Mouse (Mus musculus) gastrocnemius, adult 2 months (tissue): Measurements from ENCODE around the gene Slc25a26. TPM values are rescaled to one million over a fixed set of nuclear protein-coding genes. Genes with fewer than 3 reads are reported as not detected.
A peak's percentile ranks its signal among the peaks of the same experiment; 100 is the strongest.

Experiments used
- DNase-seq: peaks from one replicate; pipeline ENCODE4 v3.0.0; 2022
- H3K27ac ChIP-seq: fragments of 200-600 bp; 2 replicates; pipeline ENCODE4 v1.8.1; 2022; ENCODE audit warnings: mild to moderate bottlenecking
- H3K4me3 ChIP-seq: fragments of 200-600 bp; 2 replicates; pipeline ENCODE4 v1.8.1; 2022; ENCODE audit warnings: mild to moderate bottlenecking, moderate library complexity
- CTCF ChIP-seq: fragments of 200-600 bp; IDR thresholded peaks from 2 replicates; pipeline ENCODE4 v1.8.1; 2022; ENCODE audit warnings: antibody characterized with exemption, mild to moderate bottlenecking, moderate library complexity
- intact Hi-C: fragments of 180-260 bp; cut with DNase I; formaldehyde crosslinking; loops from one replicate; pipeline ENCODE4 v1.15.1; 2025
- total RNA-seq, 2 experiments: library from RNA; stranded (reverse); gene quantifications; 2 replicates each; pipeline ENCODE4 v1.2.3; 2021

Gene Slc25a26
- total RNA-seq, 2 experiments from 2014 or later, result 16.5 to 17.7 TPM

DNA sequence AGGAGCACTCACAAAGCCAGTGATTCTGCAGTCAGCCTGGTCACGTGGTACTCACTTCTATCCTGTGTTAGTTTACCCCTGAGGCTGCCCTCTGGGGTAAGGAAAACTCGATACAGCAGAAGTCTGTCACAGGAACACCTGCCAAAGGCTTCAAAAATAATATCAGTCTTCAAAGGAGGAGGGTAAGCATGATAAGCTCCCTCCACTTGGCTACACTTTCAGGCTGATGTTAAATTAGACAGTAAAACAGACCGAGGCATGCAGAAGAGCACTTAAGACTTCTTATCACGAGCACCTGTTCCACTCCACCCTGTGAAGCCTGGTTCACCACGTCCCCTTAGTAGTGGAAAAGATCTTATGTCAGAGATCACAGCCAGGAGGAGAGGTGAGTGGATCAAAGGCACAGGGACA lies 136.9 kb downstream of the Slc25a26 start:
- H3K4me3 ChIP-seq, result no peak overlapping the region
- TF ChIP-seq CTCF, result no peak
- DNase-seq, result no peak
- intact Hi-C loops, result no loop called here
- H3K27ac ChIP-seq, result peak overlapping the region; percentile 75

- TF ChIP-seq CTCF, result no peak
- intact Hi-C loops, result no loop called here
- no peak overlapping the region for H3K4me3 ChIP-seq
- H3K27ac ChIP-seq, result peak overlapping the region; percentile 75
- peak; percentile 68 for DNase-seq
These were observed 140.2 kb downstream of the Slc25a26 start for GRCm38 (mm10) chr6:94640297-94640696.

- intact Hi-C loops, result no loop called here
- Histone ChIP-seq H3K4me3 (no peak overlapping the region), H3K27ac (peak overlapping the region; percentile 28; the same call in 1 of the 2 replicates)
- TF ChIP-seq CTCF, result no peak
- no peak for DNase-seq
These were observed 141.9 kb downstream of the Slc25a26 start for GRCm38 (mm10) chr6:94642048-94642447.

GRCm38 (mm10) chr6:94643989-94644388 lies 143.9 kb downstream of the Slc25a26 start:
- no peak for TF ChIP-seq CTCF
- intact Hi-C loops, result no loop called here
- H3K4me3 ChIP-seq, result no peak overlapping the region
- DNase-seq, result no peak
- H3K27ac ChIP-seq, result peak overlapping the region; percentile 90

- no peak for DNase-seq
- no peak for TF ChIP-seq CTCF
- H3K27ac ChIP-seq, result peak overlapping the region; percentile 90
- no peak overlapping the region for H3K4me3 ChIP-seq
- intact Hi-C loops, result no loop called here
These were observed 144.5 kb downstream of the Slc25a26 start for GRCm38 (mm10) chr6:94644641-94645040.

GRCm38 (mm10) chr6:94645723-94646122 lies 145.6 kb downstream of the Slc25a26 start:
- Histone ChIP-seq H3K27ac (peak overlapping the region; percentile 90), H3K4me3 (no peak overlapping the region)
- no peak for DNase-seq
- TF ChIP-seq CTCF, result no peak
- intact Hi-C loops, result no loop called here

- H3K27ac ChIP-seq, result peak overlapping the region; percentile 90
- no peak for DNase-seq
- H3K4me3 ChIP-seq, result no peak overlapping the region
- no peak for TF ChIP-seq CTCF
- intact Hi-C loops, result no loop called here
These were observed 146.2 kb downstream of the Slc25a26 start for GRCm38 (mm10) chr6:94646274-94646863.

- TF ChIP-seq CTCF, result no peak
- Histone ChIP-seq H3K4me3 (no peak overlapping the region), H3K27ac (peak overlapping the region; percentile 90)
- intact Hi-C loops, result no loop called here
- DNase-seq, result no peak
These were observed 146.8 kb downstream of the Slc25a26 start for GRCm38 (mm10) chr6:94646902-94647301.

- H3K27ac ChIP-seq, result peak overlapping the region; percentile 90
- intact Hi-C loops, result no loop called here
These were observed 147.7 kb downstream of the Slc25a26 start for GRCm38 (mm10) chr6:94647574-94648430.

DNA sequence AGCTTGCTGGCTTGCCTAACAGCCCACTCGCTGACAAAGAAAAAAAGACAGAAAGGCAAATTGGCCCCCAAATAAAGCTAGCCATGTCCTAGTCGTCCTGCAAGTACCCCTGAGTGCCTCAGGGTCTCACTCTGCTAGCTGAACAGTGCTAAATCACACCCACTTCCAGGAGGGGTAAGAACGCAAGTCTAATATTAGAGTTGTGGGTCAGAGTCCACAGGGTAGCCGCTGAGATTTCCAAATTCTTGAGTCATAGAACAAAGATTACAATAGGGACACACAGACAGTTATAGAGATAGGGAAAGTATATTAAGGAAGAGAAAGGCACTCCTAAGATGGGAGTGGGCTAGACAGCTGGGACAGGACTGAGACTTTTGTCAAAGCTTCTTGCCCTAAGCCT lies 148.4 kb downstream of the Slc25a26 start:
- TF ChIP-seq CTCF, result no peak

More at GRCm38 (mm10) chr6:94647574-94648430, 147.7 kb downstream of the Slc25a26 start:
- no peak for TF ChIP-seq CTCF
- peak; percentile 90 for DNase-seq
- peak overlapping the region; percentile 45 for H3K4me3 ChIP-seq

GRCm38 (mm10) chr6:94649637-94650036 lies 149.5 kb downstream of the Slc25a26 start:
- intact Hi-C loops, result no loop called here
- Histone ChIP-seq H3K4me3 (no peak overlapping the region), H3K27ac (peak overlapping the region; percentile 90)
- TF ChIP-seq CTCF, result no peak
- no peak for DNase-seq

More for the DNA sequence above, 148.4 kb downstream of the Slc25a26 start:
- intact Hi-C loops, result no loop called here
- no peak for DNase-seq
- Histone ChIP-seq H3K27ac (peak overlapping the region; percentile 90), H3K4me3 (peak overlapping the region; percentile 45)

DNA sequence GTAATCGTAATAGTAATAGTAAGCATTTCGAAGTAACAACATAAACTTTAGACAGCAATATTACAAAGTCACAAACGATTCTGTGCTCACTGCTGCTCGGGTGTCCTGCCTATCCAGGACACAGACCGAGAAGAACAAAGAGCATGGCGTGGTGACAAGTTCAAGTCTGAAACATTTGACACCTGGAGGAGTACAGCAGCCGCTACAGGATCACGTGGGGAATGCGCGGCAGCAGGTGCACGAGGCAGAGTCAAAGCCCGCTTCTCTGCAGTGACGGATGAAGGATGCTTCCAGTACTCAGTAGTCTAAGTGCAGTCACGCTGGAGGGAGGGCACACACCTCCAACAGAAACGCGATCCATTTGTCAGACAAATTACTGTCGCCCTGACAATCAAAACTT lies 151.4 kb downstream of the Slc25a26 start:
- Histone ChIP-seq H3K27ac (no peak overlapping the region), H3K4me3 (no peak overlapping the region)
- no peak for DNase-seq
- intact Hi-C loops, result no loop called here
- no peak for TF ChIP-seq CTCF

GRCm38 (mm10) chr6:94652659-94653213 lies 152.6 kb downstream of the Slc25a26 start:
- peak; percentile 70 for DNase-seq
- intact Hi-C loops, result no loop called here
- no peak for TF ChIP-seq CTCF
- Histone ChIP-seq H3K27ac (peak overlapping the region; percentile 61), H3K4me3 (no peak overlapping the region)
